Mouse (Mus musculus): ENCODE data around the gene Tada2a. TPM values are rescaled to one million over a fixed set of nuclear protein-coding genes. Genes with fewer than 3 reads are reported as not detected.

Tada2a gene
- polyA plus RNA-seq (2014; fragmentation: Illumina TruSeq; extraction: RNeasy Lipid Tissue Mini Kit (QIAGEN cat#74804); ENCODE audit: low read depth, low replicate concordance) = 8.8 TPM

DNA sequence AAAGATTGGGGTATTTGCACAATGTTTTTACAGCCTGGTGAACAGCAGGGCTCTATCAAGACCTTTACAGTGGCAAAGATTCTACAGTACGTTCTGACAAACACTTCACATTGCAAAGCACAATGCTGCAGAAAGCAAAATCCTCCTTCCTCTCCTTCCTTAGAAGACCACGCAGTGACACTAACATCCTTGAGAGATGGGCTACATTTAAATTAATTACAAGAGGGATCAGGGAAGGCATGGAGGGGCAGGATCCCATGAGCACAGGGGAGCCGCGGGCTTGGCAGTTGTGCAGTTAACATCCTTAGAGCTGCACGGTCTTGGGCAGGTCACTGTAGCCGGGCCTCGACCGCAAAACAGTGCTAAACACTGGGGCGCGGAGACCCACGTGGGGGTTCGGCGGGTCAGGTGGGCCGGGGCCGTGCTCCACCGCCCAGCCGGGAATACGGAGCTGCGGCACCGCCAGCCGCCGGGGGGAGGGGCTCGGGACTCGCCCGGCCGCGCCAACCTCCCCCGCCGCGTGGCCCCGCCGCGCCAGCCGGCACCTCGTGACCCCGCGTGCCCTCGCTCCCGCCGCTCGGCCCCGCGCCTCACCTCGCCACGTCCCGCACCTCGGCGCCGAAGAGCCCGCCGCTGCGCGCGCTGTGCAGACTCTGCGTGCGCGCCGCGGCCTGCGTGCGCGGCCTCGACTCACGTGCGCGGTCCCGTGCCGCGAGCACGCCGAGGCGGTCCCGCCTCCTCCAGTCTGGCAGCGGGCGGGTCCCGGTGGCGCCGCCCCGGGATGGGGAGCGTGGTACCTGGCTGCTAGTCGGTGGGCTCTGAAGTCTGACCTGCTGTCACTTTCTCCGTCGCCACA, at the start of gene Tada2a, which contains the start of gene Acaca:
TSS of gene Tada2a (minus strand) at position 658 of the 856 bp plus-strand sequence.
TSS of gene Acaca (plus strand) at position 730 of the 856 bp plus-strand sequence.

DNA sequence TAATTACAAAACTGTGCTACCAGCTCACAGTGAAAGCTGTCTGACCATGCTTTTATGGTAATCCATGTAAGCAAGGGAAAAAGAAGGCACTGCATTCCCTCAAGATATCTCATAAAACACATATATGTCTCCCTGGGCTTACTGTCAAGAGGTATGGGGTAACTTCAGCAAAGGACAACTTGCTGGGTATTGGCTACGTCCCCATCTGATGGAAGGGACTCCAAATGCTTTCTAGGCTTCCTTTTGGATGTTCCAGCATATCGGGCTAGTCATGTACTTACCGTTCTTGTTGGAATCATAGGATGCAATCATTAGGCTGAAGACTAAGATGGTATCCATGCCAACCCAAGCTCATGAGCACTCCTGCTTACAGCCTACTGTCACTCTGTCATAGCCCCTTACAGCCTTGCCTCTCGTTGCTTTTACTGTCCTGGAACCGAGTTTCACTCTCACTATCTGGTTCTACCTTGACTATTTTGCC, 37.7 kb upstream of the Tada2a start, which contains the start of gene Gm11437:
TSS of gene Gm11437 (minus strand) at position 431 of the 481 bp plus-strand sequence.

DNA sequence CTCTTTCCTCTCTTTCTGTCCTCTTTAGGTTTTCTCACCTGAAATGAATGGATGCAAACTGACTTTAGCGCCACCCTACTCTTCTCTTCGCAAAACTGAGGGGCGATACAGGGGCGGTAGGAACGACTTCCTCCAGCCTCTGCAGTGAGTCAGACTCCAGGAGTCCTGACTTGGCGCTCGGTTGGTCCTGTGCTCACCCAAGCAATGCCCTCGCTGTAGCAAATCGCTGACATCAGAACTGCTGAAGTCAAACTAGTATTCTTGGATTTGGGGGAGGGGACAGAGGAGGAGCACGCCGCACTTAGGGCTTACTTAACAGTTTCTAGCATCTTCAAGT, 60.4 kb downstream of the Tada2a start, which contains the start of gene Dusp14:
TSS of gene Dusp14 (minus strand) at position 228 of the 337 bp plus-strand sequence.

Other genes with a start within 250 kb of the Tada2a start
- gene Ddx52, start 187.5 kb downstream of the Tada2a start, polyA plus RNA-seq (2014; fragmentation: Illumina TruSeq; extraction: RNeasy Lipid Tissue Mini Kit (QIAGEN cat#74804); ENCODE audit: low read depth, low replicate concordance) = 58.1 TPM
- 25.8 TPM for gene Synrg, start 165.2 kb downstream of the Tada2a start, polyA plus RNA-seq (2014; fragmentation: Illumina TruSeq; extraction: RNeasy Lipid Tissue Mini Kit (QIAGEN cat#74804); ENCODE audit: low read depth, low replicate concordance)
- 7.5 TPM for gene Dusp14, start 60.3 kb downstream of the Tada2a start, polyA plus RNA-seq (2014; fragmentation: Illumina TruSeq; extraction: RNeasy Lipid Tissue Mini Kit (QIAGEN cat#74804); ENCODE audit: low read depth, low replicate concordance)
- gene Acaca, start 72 bp upstream of the Tada2a start, polyA plus RNA-seq (2014; fragmentation: Illumina TruSeq; extraction: RNeasy Lipid Tissue Mini Kit (QIAGEN cat#74804); ENCODE audit: low read depth, low replicate concordance) = 13.8 TPM
- gene Gm11437, start 37.9 kb upstream of the Tada2a start, polyA plus RNA-seq (2014; fragmentation: Illumina TruSeq; extraction: RNeasy Lipid Tissue Mini Kit (QIAGEN cat#74804); ENCODE audit: low read depth, low replicate concordance) = not detected